Mouse (Mus musculus): Measurements from ENCODE around the gene Creld1. TPM values are rescaled to one million over a fixed set of nuclear protein-coding genes. Genes with fewer than 3 reads are reported as not detected.
A peak's percentile ranks its signal among the peaks of the same experiment; 100 is the strongest.

Creld1 gene
- 21.5 and 22.5 TPM in 2 replicates for polyA plus RNA-seq (2015; fragmentation: Nextera tagmentation; extraction: Ambion mirVana)

- H3K4me3 ChIP-seq (replicated peaks), result peak within 1 kb of the TSS; percentile 47
- H3K4me1 ChIP-seq, result peaks cover 42% of the 10 kb centered on the region
- ATAC-seq (ENCODE audit: insufficient number of reproducible peaks, low FRiP score, low TSS enrichment, low read depth), result peak; percentile 90
- peak within 1 kb of the TSS; percentile 75 for H3K4me2 ChIP-seq (replicated peaks)
- no peaks in the 10 kb centered on the region for H3K36me3 ChIP-seq
- no peaks in the 10 kb centered on the region for H3K9me3 ChIP-seq (replicated peaks)
- 1% methylated on average over 26 of the region's 26 CpGs for WGBS
- H3K9ac ChIP-seq, result peak within 1 kb of the TSS; percentile 3; the same call in 1 of the 2 replicates
- peaks cover 34% of the 10 kb centered on the region for H3K27me3 ChIP-seq
- H3K27ac ChIP-seq (replicated peaks), result peak within 1 kb of the TSS; percentile 66
Measured at GRCm38 (mm10) chr6:113483100-113483615, at the start of gene Creld1. TSS of gene Creld1 (plus strand) at chr6:113483297.

GRCm38 (mm10) chr6:113433661-113434060, 49.4 kb upstream of the Creld1 start:
- H3K27me3 ChIP-seq, result no peaks in the 10 kb centered on the region
- H3K9ac ChIP-seq, result no peak overlapping the region
- no peaks in the 10 kb centered on the region for H3K9me3 ChIP-seq (replicated peaks)
- H3K27ac ChIP-seq (replicated peaks), result no peak overlapping the region
- no peaks in the 10 kb centered on the region for H3K4me1 ChIP-seq
- no peak overlapping the region for H3K4me2 ChIP-seq (replicated peaks)
- H3K4me3 ChIP-seq (replicated peaks), result no peak overlapping the region
- ATAC-seq (ENCODE audit: insufficient number of reproducible peaks, low FRiP score, low TSS enrichment, low read depth), result no peak
- no peaks in the 10 kb centered on the region for H3K36me3 ChIP-seq
- 58% methylated on average over 3 of the region's 3 CpGs for whole genome bisulfite sequencing

DNA sequence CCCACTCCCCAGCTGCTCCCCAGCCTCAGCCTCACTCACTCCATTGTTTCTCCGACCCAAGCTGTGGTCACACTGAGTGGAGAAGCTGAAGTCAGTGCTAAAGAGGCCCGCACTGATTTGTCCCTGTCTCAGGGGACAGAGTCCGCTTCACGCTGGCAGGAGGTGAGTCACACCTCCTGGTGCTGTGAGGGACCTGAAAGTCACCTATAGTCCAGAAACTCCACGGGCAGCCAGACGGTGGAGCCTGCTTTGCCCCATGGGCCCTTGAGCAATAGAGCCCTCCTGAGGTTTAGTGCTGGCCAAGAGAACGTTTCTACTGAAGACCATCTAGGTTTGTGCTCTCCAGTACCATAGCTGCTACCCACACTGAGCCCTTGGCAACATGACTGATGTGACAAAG, 48.4 kb upstream of the Creld1 start:
- H3K36me3 ChIP-seq, result no peaks in the 10 kb centered on the region
- 67% methylated on average over 7 of the region's 7 CpGs for WGBS
- H3K4me1 ChIP-seq, result no peaks in the 10 kb centered on the region
- H3K27ac ChIP-seq (replicated peaks), result no peak overlapping the region
- H3K4me3 ChIP-seq (replicated peaks), result no peak overlapping the region
- no peaks in the 10 kb centered on the region for H3K27me3 ChIP-seq
- no peaks in the 10 kb centered on the region for H3K9me3 ChIP-seq (replicated peaks)
- no peak for ATAC-seq (ENCODE audit: insufficient number of reproducible peaks, low FRiP score, low TSS enrichment, low read depth)
- no peak overlapping the region for H3K4me2 ChIP-seq (replicated peaks)
- no peak overlapping the region for H3K9ac ChIP-seq

- no peak for ATAC-seq (ENCODE audit: insufficient number of reproducible peaks, low FRiP score, low TSS enrichment, low read depth)
- WGBS, result 76% methylated on average over 9 of the region's 9 CpGs
- H3K27ac ChIP-seq (replicated peaks), result no peak within 1 kb of the TSS
- H3K36me3 ChIP-seq, result no peaks in the 10 kb centered on the region
- no peaks in the 10 kb centered on the region for H3K4me1 ChIP-seq
- H3K4me2 ChIP-seq (replicated peaks), result no peak within 1 kb of the TSS
- no peak within 1 kb of the TSS for H3K4me3 ChIP-seq (replicated peaks)
- no peaks in the 10 kb centered on the region for H3K27me3 ChIP-seq
- no peak within 1 kb of the TSS for H3K9ac ChIP-seq
- no peaks in the 10 kb centered on the region for H3K9me3 ChIP-seq (replicated peaks)
Measured at GRCm38 (mm10) chr6:113435664-113436205, 47.4 kb upstream of the Creld1 start, which contains the start of gene Cidec. TSS of gene Cidec (minus strand) at chr6:113435760.

DNA sequence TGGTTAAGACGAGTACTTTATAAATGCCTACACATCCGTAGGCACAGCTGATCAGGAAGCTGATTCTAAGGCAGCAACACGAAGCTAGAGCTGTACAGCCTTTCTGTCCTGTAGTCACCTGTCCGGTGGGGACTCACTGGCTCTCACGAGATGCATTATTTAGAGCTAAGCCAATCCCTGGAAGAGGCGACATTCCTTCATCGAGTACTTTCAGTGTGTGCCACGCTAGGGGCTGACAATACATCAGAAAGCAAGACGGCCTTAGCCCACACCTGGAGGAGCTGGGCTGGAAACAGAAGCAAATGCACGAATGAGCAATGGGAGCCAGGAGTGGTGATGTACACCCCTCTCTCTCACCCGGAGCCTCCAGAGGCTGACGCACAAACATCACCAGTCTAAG, 46.0 kb upstream of the Creld1 start:
- no peak overlapping the region for H3K9ac ChIP-seq
- H3K4me1 ChIP-seq, result no peaks in the 10 kb centered on the region
- ATAC-seq (ENCODE audit: insufficient number of reproducible peaks, low FRiP score, low TSS enrichment, low read depth), result no peak
- H3K36me3 ChIP-seq, result no peaks in the 10 kb centered on the region
- H3K4me3 ChIP-seq (replicated peaks), result no peak overlapping the region
- no peak overlapping the region for H3K27ac ChIP-seq (replicated peaks)
- H3K9me3 ChIP-seq (replicated peaks), result no peaks in the 10 kb centered on the region
- no peaks in the 10 kb centered on the region for H3K27me3 ChIP-seq
- 74% methylated on average over 12 of the region's 12 CpGs for WGBS
- H3K4me2 ChIP-seq (replicated peaks), result no peak overlapping the region

GRCm38 (mm10) chr6:113438721-113439430, 44.2 kb upstream of the Creld1 start:
- no peak overlapping the region for H3K27ac ChIP-seq (replicated peaks)
- H3K4me3 ChIP-seq (replicated peaks), result no peak overlapping the region
- H3K36me3 ChIP-seq, result no peaks in the 10 kb centered on the region
- ATAC-seq (ENCODE audit: insufficient number of reproducible peaks, low FRiP score, low TSS enrichment, low read depth), result no peak
- no peaks in the 10 kb centered on the region for H3K27me3 ChIP-seq
- no peaks in the 10 kb centered on the region for H3K9me3 ChIP-seq (replicated peaks)
- no peak overlapping the region for H3K4me2 ChIP-seq (replicated peaks)
- H3K9ac ChIP-seq, result no peak overlapping the region
- 51% methylated on average over 12 of the region's 12 CpGs for WGBS
- H3K4me1 ChIP-seq, result peaks cover 5% of the 10 kb centered on the region

DNA sequence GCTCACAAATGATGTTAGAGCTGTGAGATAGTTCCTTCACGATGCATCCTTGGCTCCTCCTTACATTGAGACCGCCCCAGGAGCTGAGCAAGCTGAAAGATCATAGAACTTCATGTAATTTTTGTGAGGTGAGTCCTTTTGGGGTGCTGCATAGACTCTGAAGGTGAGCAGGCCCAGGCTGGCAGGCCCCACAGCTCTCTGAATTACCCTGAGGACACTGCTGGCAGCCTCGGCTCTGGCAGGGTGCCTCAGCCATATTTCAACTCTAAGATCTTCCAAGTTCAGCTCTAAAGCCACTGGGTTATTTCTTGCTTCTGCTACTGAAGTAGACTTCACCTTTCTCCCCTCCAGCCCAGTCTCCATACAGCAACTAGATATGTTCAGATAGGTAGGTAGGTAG, 42.4 kb upstream of the Creld1 start:
- ATAC-seq (ENCODE audit: insufficient number of reproducible peaks, low FRiP score, low TSS enrichment, low read depth), result no peak

DNA sequence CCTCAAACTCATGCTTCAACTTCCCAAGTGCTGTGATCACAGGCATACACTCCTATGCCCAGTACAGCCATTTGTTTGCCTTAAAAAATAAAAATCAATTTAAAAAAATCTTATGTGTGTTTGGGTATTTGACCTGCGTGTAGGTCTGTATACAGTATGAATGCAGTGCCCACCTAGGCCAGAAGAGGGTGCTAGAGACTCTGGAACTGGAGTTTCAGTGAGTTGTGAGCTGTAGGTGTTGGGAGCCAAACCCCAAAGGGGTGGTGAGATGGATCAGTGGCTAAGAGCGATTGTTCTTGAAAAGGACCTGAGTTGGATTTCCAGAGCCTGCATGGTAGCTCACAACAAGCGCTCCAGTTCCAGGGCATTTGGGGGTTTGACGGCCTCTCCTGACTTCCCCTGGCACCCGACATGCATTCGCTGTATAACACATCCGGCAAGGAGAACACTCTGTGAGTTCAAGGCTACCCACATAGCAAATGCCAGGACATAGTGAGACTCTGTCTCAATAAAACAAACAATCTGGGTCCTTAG, 41.9 kb upstream of the Creld1 start:
- ATAC-seq (ENCODE audit: insufficient number of reproducible peaks, low FRiP score, low TSS enrichment, low read depth), result no peak
- Histone ChIP-seq H3K4me3 (replicated peaks) (no peak overlapping the region), H3K9me3 (replicated peaks) (no peaks in the 10 kb centered on the region), H3K27me3 (no peaks in the 10 kb centered on the region), H3K4me2 (replicated peaks) (no peak overlapping the region), H3K27ac (replicated peaks) (no peak overlapping the region), H3K4me1 (peaks cover 5% of the 10 kb centered on the region), H3K9ac (no peak overlapping the region), H3K36me3 (0 out of 2 replicates have a peak, but pooled peaks cover 9% of the 10 kb centered on the region)
- 50% methylated on average over 7 of the region's 7 CpGs for WGBS

More for the DNA sequence above, 42.4 kb upstream of the Creld1 start:
- Histone ChIP-seq H3K4me2 (replicated peaks) (no peak overlapping the region), H3K4me3 (replicated peaks) (no peak overlapping the region), H3K27me3 (no peaks in the 10 kb centered on the region), H3K36me3 (0 out of 2 replicates have a peak, but pooled peaks cover 6% of the 10 kb centered on the region), H3K27ac (replicated peaks) (no peak overlapping the region), H3K4me1 (peaks cover 5% of the 10 kb centered on the region), H3K9ac (no peak overlapping the region), H3K9me3 (replicated peaks) (no peaks in the 10 kb centered on the region)
- 72% methylated on average over 3 of the region's 3 CpGs for WGBS

GRCm38 (mm10) chr6:113442087-113442441, 41.0 kb upstream of the Creld1 start:
- no peak for ATAC-seq (ENCODE audit: insufficient number of reproducible peaks, low FRiP score, low TSS enrichment, low read depth)

GRCm38 (mm10) chr6:113442442-113443090, 40.5 kb upstream of the Creld1 start, which contains the start of gene Jagn1:
TSS of gene Jagn1 (plus strand) at chr6:113442569.
- H3K9me3 ChIP-seq (replicated peaks), result no peaks in the 10 kb centered on the region
- H3K27ac ChIP-seq (replicated peaks), result peak within 1 kb of the TSS; percentile 52
- peaks cover 18% of the 10 kb centered on the region for H3K36me3 ChIP-seq
- peak within 1 kb of the TSS; percentile 97 for H3K4me3 ChIP-seq (replicated peaks)
- H3K4me1 ChIP-seq, result peaks cover 5% of the 10 kb centered on the region
- H3K9ac ChIP-seq, result peak within 1 kb of the TSS; percentile 86
- peak within 1 kb of the TSS; percentile 83 for H3K4me2 ChIP-seq (replicated peaks)
- ATAC-seq (ENCODE audit: insufficient number of reproducible peaks, low FRiP score, low TSS enrichment, low read depth), result peak; percentile 88
- under 1% methylated on average over 45 of the region's 45 CpGs for WGBS
- H3K27me3 ChIP-seq, result no peaks in the 10 kb centered on the region

More at GRCm38 (mm10) chr6:113442087-113442441, 41.0 kb upstream of the Creld1 start:
- Histone ChIP-seq H3K27me3 (no peaks in the 10 kb centered on the region), H3K4me2 (replicated peaks) (peak overlapping the region; percentile 83), H3K9me3 (replicated peaks) (no peaks in the 10 kb centered on the region), H3K36me3 (peaks cover 13% of the 10 kb centered on the region), H3K4me1 (peaks cover 5% of the 10 kb centered on the region), H3K9ac (peak overlapping the region; percentile 86), H3K27ac (replicated peaks) (peak overlapping the region; percentile 52), H3K4me3 (replicated peaks) (peak overlapping the region; percentile 97)
- WGBS, result 38% methylated on average over 9 of the region's 9 CpGs

DNA sequence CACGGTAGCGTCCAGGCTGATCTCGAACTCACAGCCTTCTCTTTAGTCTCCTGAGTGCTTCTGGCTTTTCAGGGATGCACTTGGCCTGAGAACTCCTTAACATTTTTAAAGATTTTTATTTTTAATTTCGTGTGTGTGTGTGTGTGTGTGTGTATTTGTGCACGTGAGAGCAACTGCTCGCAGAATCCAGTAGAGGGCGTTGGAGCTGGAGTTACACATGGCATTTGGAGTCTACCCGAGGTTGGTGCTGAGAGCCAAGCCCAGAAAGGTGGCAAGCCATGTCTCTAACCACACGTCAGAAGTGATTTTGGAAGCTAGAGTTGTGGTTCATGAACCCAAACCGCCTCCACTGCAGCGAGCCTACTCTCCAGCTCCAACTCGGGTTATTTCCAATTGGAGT, 40.0 kb upstream of the Creld1 start:
- peaks cover 23% of the 10 kb centered on the region for H3K36me3 ChIP-seq
- H3K27ac ChIP-seq (replicated peaks), result no peak overlapping the region

More for the DNA sequence above, 40.0 kb upstream of the Creld1 start:
- no peaks in the 10 kb centered on the region for H3K27me3 ChIP-seq
- ATAC-seq (ENCODE audit: insufficient number of reproducible peaks, low FRiP score, low TSS enrichment, low read depth), result no peak
- peak overlapping the region; percentile 86 for H3K9ac ChIP-seq
- peak overlapping the region; percentile 97 for H3K4me3 ChIP-seq (replicated peaks)
- no peaks in the 10 kb centered on the region for H3K9me3 ChIP-seq (replicated peaks)
- WGBS, result 43% methylated on average over 12 of the region's 12 CpGs
- H3K4me2 ChIP-seq (replicated peaks), result peak overlapping the region; percentile 83
- peaks cover 5% of the 10 kb centered on the region for H3K4me1 ChIP-seq

Measured in embryonic facial prominence, embryonic 15.5 days (tissue).